Mouse (Mus musculus): ENCODE measurements around the gene Cntnap2. TPM values are rescaled to one million over a fixed set of nuclear protein-coding genes. Genes with fewer than 3 reads are reported as not detected.

Cntnap2 gene
- polyA plus RNA-seq, 1 experiment from 2014 or later, result 0.75 TPM

GRCm38 (mm10) chr6:46972640-46973039 is 1913.5 kb downstream of the Cntnap2 start:
- Histone ChIP-seq H3K36me3 (ENCODE audit: control insufficient read depth, insufficient read depth, low read length) (no peaks in the 10 kb centered on the region), H3K27ac (replicated peaks; ENCODE audit: low read depth, low read length) (no peak overlapping the region), H3K4me3 (ENCODE audit: low read depth, low read length) (no peak overlapping the region), H3K9me3 (ENCODE audit: control insufficient read depth, low read length) (no peaks in the 10 kb centered on the region), H3K4me1 (ENCODE audit: control insufficient read depth, insufficient read depth, low read length) (no peaks in the 10 kb centered on the region), H3K27me3 (ENCODE audit: control insufficient read depth, insufficient read depth, low read length) (no peaks in the 10 kb centered on the region), H3K9ac (ENCODE audit: low read length) (no peak overlapping the region), H3K4me2 (ENCODE audit: low read depth, severe bottlenecking) (no peak overlapping the region)
- ATAC-seq (ENCODE audit: insufficient number of reproducible peaks, low FRiP score, low TSS enrichment, low read depth) (no peak), DNase-seq (ENCODE audit: low spot score) (no peak)
- WGBS, result 91% methylated on average over 2 of the region's 2 CpGs

GRCm38 (mm10) chr6:46996010-46996602 is 1936.9 kb downstream of the Cntnap2 start:
- H3K4me3 ChIP-seq (ENCODE audit: low read depth, low read length), result no peak overlapping the region
- DNase-seq (ENCODE audit: low spot score) (no peak), ATAC-seq (ENCODE audit: insufficient number of reproducible peaks, low FRiP score, low TSS enrichment, low read depth) (no peak)
- no peaks in the 10 kb centered on the region for H3K9me3 ChIP-seq (ENCODE audit: control insufficient read depth, low read length)
- 89% methylated on average over 6 of the region's 6 CpGs for WGBS
- no peaks in the 10 kb centered on the region for H3K4me1 ChIP-seq (ENCODE audit: control insufficient read depth, insufficient read depth, low read length)
- no peak overlapping the region for H3K9ac ChIP-seq (ENCODE audit: low read length)
- H3K27ac ChIP-seq (replicated peaks; ENCODE audit: low read depth, low read length), result no peak overlapping the region
- H3K36me3 ChIP-seq (ENCODE audit: control insufficient read depth, insufficient read depth, low read length), result no peaks in the 10 kb centered on the region
- H3K4me2 ChIP-seq (ENCODE audit: low read depth, severe bottlenecking), result no peak overlapping the region
- H3K27me3 ChIP-seq (ENCODE audit: control insufficient read depth, insufficient read depth, low read length), result no peaks in the 10 kb centered on the region

- Histone ChIP-seq H3K36me3 (ENCODE audit: control insufficient read depth, insufficient read depth, low read length) (no peaks in the 10 kb centered on the region), H3K4me3 (ENCODE audit: low read depth, low read length) (no peak overlapping the region), H3K9ac (ENCODE audit: low read length) (no peak overlapping the region), H3K4me2 (ENCODE audit: low read depth, severe bottlenecking) (no peak overlapping the region), H3K27ac (replicated peaks; ENCODE audit: low read depth, low read length) (no peak overlapping the region), H3K4me1 (ENCODE audit: control insufficient read depth, insufficient read depth, low read length) (no peaks in the 10 kb centered on the region), H3K9me3 (ENCODE audit: control insufficient read depth, low read length) (no peaks in the 10 kb centered on the region), H3K27me3 (ENCODE audit: control insufficient read depth, insufficient read depth, low read length) (no peaks in the 10 kb centered on the region)
- 77% methylated on average over 3 of the region's 3 CpGs for WGBS
- ATAC-seq (ENCODE audit: insufficient number of reproducible peaks, low FRiP score, low TSS enrichment, low read depth) (no peak), DNase-seq (ENCODE audit: low spot score) (no peak)
These were observed 1945.3 kb downstream of the Cntnap2 start for GRCm38 (mm10) chr6:47004430-47004829.

- DNase-seq (ENCODE audit: low spot score) (no peak), ATAC-seq (ENCODE audit: insufficient number of reproducible peaks, low FRiP score, low TSS enrichment, low read depth) (no peak)
- no peaks in the 10 kb centered on the region for H3K27me3 ChIP-seq (ENCODE audit: control insufficient read depth, insufficient read depth, low read length)
- H3K9me3 ChIP-seq (ENCODE audit: control insufficient read depth, low read length), result no peaks in the 10 kb centered on the region
- no peak overlapping the region for H3K4me2 ChIP-seq (ENCODE audit: low read depth, severe bottlenecking)
- WGBS, result 86% methylated on average over 4 of the region's 4 CpGs
- H3K4me3 ChIP-seq (ENCODE audit: low read depth, low read length), result no peak overlapping the region
- H3K4me1 ChIP-seq (ENCODE audit: control insufficient read depth, insufficient read depth, low read length), result no peaks in the 10 kb centered on the region
- no peak overlapping the region for H3K9ac ChIP-seq (ENCODE audit: low read length)
- no peak overlapping the region for H3K27ac ChIP-seq (replicated peaks; ENCODE audit: low read depth, low read length)
- no peaks in the 10 kb centered on the region for H3K36me3 ChIP-seq (ENCODE audit: control insufficient read depth, insufficient read depth, low read length)
These were observed 1953.8 kb downstream of the Cntnap2 start for GRCm38 (mm10) chr6:47012933-47013332.

- no peaks in the 10 kb centered on the region for H3K9me3 ChIP-seq (ENCODE audit: control insufficient read depth, low read length)
- no peaks in the 10 kb centered on the region for H3K27me3 ChIP-seq (ENCODE audit: control insufficient read depth, insufficient read depth, low read length)
- DNase-seq (ENCODE audit: low spot score) (peak; percentile 90), ATAC-seq (ENCODE audit: insufficient number of reproducible peaks, low FRiP score, low TSS enrichment, low read depth) (peak; percentile 88)
- H3K27ac ChIP-seq (replicated peaks; ENCODE audit: low read depth, low read length), result no peak overlapping the region
- WGBS, result 14% methylated on average over 4 of the region's 4 CpGs
- H3K36me3 ChIP-seq (ENCODE audit: control insufficient read depth, insufficient read depth, low read length), result no peaks in the 10 kb centered on the region
- H3K9ac ChIP-seq (ENCODE audit: low read length), result no peak overlapping the region
- no peak overlapping the region for H3K4me3 ChIP-seq (ENCODE audit: low read depth, low read length)
- H3K4me2 ChIP-seq (ENCODE audit: low read depth, severe bottlenecking), result no peak overlapping the region
- H3K4me1 ChIP-seq (ENCODE audit: control insufficient read depth, insufficient read depth, low read length), result no peaks in the 10 kb centered on the region
These were observed 1954.4 kb downstream of the Cntnap2 start for GRCm38 (mm10) chr6:47013535-47013934.

GRCm38 (mm10) chr6:47014886-47015586 is 1955.9 kb downstream of the Cntnap2 start:
- H3K27ac ChIP-seq (replicated peaks; ENCODE audit: low read depth, low read length), result no peak overlapping the region
- no peaks in the 10 kb centered on the region for H3K4me1 ChIP-seq (ENCODE audit: control insufficient read depth, insufficient read depth, low read length)
- no peak for DNase-seq (ENCODE audit: low spot score)
- no peak for ATAC-seq (ENCODE audit: insufficient number of reproducible peaks, low FRiP score, low TSS enrichment, low read depth)
- no peak overlapping the region for H3K9ac ChIP-seq (ENCODE audit: low read length)
- H3K4me3 ChIP-seq (ENCODE audit: low read depth, low read length), result no peak overlapping the region
- no peaks in the 10 kb centered on the region for H3K36me3 ChIP-seq (ENCODE audit: control insufficient read depth, insufficient read depth, low read length)
- no peaks in the 10 kb centered on the region for H3K27me3 ChIP-seq (ENCODE audit: control insufficient read depth, insufficient read depth, low read length)
- 71% methylated on average over 1 of the region's 1 CpGs for WGBS
- no peak overlapping the region for H3K4me2 ChIP-seq (ENCODE audit: low read depth, severe bottlenecking)
- H3K9me3 ChIP-seq (ENCODE audit: control insufficient read depth, low read length), result no peaks in the 10 kb centered on the region

GRCm38 (mm10) chr6:47026064-47026686 is 1967.0 kb downstream of the Cntnap2 start:
- no peak overlapping the region for H3K4me3 ChIP-seq (ENCODE audit: low read depth, low read length)
- no peak for ATAC-seq (ENCODE audit: insufficient number of reproducible peaks, low FRiP score, low TSS enrichment, low read depth)
- WGBS, result 79% methylated on average over 4 of the region's 4 CpGs
- H3K9ac ChIP-seq (ENCODE audit: low read length), result no peak overlapping the region
- H3K36me3 ChIP-seq (ENCODE audit: control insufficient read depth, insufficient read depth, low read length), result no peaks in the 10 kb centered on the region
- DNase-seq (ENCODE audit: low spot score), result no peak
- H3K4me2 ChIP-seq (ENCODE audit: low read depth, severe bottlenecking), result no peak overlapping the region
- H3K4me1 ChIP-seq (ENCODE audit: control insufficient read depth, insufficient read depth, low read length), result no peaks in the 10 kb centered on the region
- no peaks in the 10 kb centered on the region for H3K9me3 ChIP-seq (ENCODE audit: control insufficient read depth, low read length)
- H3K27ac ChIP-seq (replicated peaks; ENCODE audit: low read depth, low read length), result no peak overlapping the region
- H3K27me3 ChIP-seq (ENCODE audit: control insufficient read depth, insufficient read depth, low read length), result no peaks in the 10 kb centered on the region

- Histone ChIP-seq H3K4me3 (ENCODE audit: low read depth, low read length) (no peak overlapping the region), H3K4me2 (ENCODE audit: low read depth, severe bottlenecking) (no peak overlapping the region), H3K27me3 (ENCODE audit: control insufficient read depth, insufficient read depth, low read length) (no peaks in the 10 kb centered on the region), H3K9ac (ENCODE audit: low read length) (no peak overlapping the region), H3K9me3 (ENCODE audit: control insufficient read depth, low read length) (no peaks in the 10 kb centered on the region), H3K27ac (replicated peaks; ENCODE audit: low read depth, low read length) (no peak overlapping the region), H3K36me3 (ENCODE audit: control insufficient read depth, insufficient read depth, low read length) (no peaks in the 10 kb centered on the region), H3K4me1 (ENCODE audit: control insufficient read depth, insufficient read depth, low read length) (no peaks in the 10 kb centered on the region)
- no peak for ATAC-seq (ENCODE audit: insufficient number of reproducible peaks, low FRiP score, low TSS enrichment, low read depth)
- no peak for DNase-seq (ENCODE audit: low spot score)
- WGBS, result 75% methylated on average over 2 of the region's 2 CpGs
These were observed 1972.2 kb downstream of the Cntnap2 start for GRCm38 (mm10) chr6:47031362-47031761.
